Mouse (Mus musculus): ENCODE data around the gene Commd7. TPM values are rescaled to one million over a fixed set of nuclear protein-coding genes. Genes with fewer than 3 reads are reported as not detected.

Gene Commd7
- polyA plus RNA-seq, 1 experiment: 22.0 TPM

DNA sequence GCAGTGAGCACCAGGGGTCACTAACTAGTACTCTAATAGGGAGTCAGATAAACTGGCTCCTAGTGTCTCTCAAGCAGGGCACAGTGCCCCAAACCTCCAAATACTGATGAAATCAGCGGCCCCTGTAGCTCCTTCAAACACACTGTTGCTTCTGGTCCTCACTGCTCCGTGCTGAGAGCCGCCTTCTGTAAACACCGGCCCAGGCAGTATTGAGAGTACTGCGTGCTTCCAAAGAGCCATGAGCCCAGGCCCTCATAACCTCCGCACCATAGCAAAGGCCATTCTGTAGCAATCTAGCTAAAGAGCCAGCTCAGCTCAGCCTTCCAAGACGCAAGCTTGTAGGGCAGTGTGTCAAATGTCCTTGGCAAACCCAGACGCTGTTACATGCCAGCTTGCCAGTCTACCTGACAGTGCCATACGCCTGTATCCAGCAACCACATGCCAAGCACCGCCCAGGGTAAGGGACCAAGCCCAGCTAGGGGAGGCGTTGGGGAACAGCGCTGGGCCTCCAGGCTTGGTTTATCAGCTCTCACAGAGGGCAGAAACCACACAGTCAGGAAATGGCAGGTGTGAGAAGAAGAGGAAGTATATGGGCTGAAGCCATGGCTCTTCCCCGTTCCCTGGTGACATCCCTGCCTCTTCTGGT is 24.6 kb downstream of the Commd7 start:
- Histone ChIP-seq H3K27ac (ENCODE audit: control insufficient read depth, insufficient read depth, low read length) (peak overlapping the region; percentile 24; the same call in 1 of the 2 replicates), H3K36me3 (ENCODE audit: control insufficient read depth, insufficient read depth, low read length) (no peaks in the 10 kb centered on the region), H3K4me1 (replicated peaks; ENCODE audit: control insufficient read depth, insufficient read depth, low read length) (peaks cover 19% of the 10 kb centered on the region), H3K4me3 (ENCODE audit: control insufficient read depth, insufficient read depth, low read length) (no peak overlapping the region), H3K27me3 (ENCODE audit: control insufficient read depth, insufficient read depth, low read length) (no peaks in the 10 kb centered on the region)
- no peak for TF ChIP-seq CTCF (IDR thresholded peaks at IDR 0.05; ENCODE audit: borderline replicate concordance, control insufficient read depth, extremely low read depth, insufficient read depth, low read length, poor library complexity)
- TF ChIP-seq POLR2A (IDR thresholded peaks at IDR 0.05; ENCODE audit: control insufficient read depth, extremely low read depth, insufficient read depth, low read length, poor library complexity): no peak
- DNase-seq: peak; percentile 36
- WGBS: 14% methylated on average over 13 of the region's 13 CpGs

DNA sequence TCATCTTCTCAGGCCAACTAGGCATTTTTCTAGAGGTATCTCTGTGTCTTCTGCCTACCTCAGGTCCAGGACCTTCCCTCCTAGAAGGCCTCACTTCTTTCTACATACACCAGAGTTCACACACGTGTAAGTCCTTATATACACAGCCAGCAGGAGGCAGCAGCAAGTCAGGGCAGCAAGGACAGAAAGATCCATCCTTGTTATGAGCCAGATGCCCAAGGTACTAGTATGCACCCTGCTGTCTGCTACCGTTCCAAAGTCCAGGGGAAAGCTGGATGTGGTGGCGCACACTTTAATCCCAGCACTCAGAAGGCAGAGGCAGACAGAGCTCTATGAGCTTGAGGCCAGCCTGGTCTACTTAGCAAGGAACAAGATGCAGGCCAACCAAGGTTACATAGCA is 26.2 kb downstream of the Commd7 start:
- TF ChIP-seq CTCF (IDR thresholded peaks at IDR 0.05; ENCODE audit: borderline replicate concordance, control insufficient read depth, extremely low read depth, insufficient read depth, low read length, poor library complexity): no peak
- no peak for TF ChIP-seq POLR2A (IDR thresholded peaks at IDR 0.05; ENCODE audit: control insufficient read depth, extremely low read depth, insufficient read depth, low read length, poor library complexity)
- no peak overlapping the region for H3K4me3 ChIP-seq (ENCODE audit: control insufficient read depth, insufficient read depth, low read length)
- WGBS: 80% methylated on average over 3 of the region's 3 CpGs
- no peaks in the 10 kb centered on the region for H3K36me3 ChIP-seq (ENCODE audit: control insufficient read depth, insufficient read depth, low read length)
- peak; percentile 55 for DNase-seq
- peaks cover 19% of the 10 kb centered on the region for H3K4me1 ChIP-seq (replicated peaks; ENCODE audit: control insufficient read depth, insufficient read depth, low read length)
- no peaks in the 10 kb centered on the region for H3K27me3 ChIP-seq (ENCODE audit: control insufficient read depth, insufficient read depth, low read length)
- H3K27ac ChIP-seq (ENCODE audit: control insufficient read depth, insufficient read depth, low read length): no peak overlapping the region

DNA sequence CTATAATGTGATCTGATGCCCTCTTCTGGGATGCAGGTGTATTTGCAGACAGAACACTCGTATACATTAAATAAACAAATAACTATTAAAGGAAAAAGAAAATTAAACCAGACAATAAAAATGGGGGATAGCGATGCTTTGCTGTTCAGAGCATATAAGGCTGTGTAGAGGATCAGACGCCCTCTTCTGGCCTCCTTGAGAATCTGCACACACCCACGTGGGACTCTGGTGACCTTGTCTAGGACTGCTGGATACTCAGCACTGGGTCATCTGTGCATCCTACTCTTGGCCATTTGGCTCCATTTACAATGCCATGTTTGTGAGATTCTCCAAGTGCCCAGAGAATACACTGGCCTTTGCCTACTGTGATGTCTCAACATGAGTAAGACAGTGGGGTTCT is 28.9 kb downstream of the Commd7 start:
- Histone ChIP-seq H3K27me3 (ENCODE audit: control insufficient read depth, insufficient read depth, low read length) (no peaks in the 10 kb centered on the region), H3K36me3 (ENCODE audit: control insufficient read depth, insufficient read depth, low read length) (no peaks in the 10 kb centered on the region), H3K4me3 (ENCODE audit: control insufficient read depth, insufficient read depth, low read length) (no peak overlapping the region), H3K4me1 (replicated peaks; ENCODE audit: control insufficient read depth, insufficient read depth, low read length) (peaks cover 13% of the 10 kb centered on the region), H3K27ac (ENCODE audit: control insufficient read depth, insufficient read depth, low read length) (no peak overlapping the region)
- no peak for TF ChIP-seq CTCF (IDR thresholded peaks at IDR 0.05; ENCODE audit: borderline replicate concordance, control insufficient read depth, extremely low read depth, insufficient read depth, low read length, poor library complexity)
- TF ChIP-seq POLR2A (IDR thresholded peaks at IDR 0.05; ENCODE audit: control insufficient read depth, extremely low read depth, insufficient read depth, low read length, poor library complexity): no peak
- 72% methylated on average over 4 of the region's 4 CpGs for WGBS
- no peak for DNase-seq

DNA sequence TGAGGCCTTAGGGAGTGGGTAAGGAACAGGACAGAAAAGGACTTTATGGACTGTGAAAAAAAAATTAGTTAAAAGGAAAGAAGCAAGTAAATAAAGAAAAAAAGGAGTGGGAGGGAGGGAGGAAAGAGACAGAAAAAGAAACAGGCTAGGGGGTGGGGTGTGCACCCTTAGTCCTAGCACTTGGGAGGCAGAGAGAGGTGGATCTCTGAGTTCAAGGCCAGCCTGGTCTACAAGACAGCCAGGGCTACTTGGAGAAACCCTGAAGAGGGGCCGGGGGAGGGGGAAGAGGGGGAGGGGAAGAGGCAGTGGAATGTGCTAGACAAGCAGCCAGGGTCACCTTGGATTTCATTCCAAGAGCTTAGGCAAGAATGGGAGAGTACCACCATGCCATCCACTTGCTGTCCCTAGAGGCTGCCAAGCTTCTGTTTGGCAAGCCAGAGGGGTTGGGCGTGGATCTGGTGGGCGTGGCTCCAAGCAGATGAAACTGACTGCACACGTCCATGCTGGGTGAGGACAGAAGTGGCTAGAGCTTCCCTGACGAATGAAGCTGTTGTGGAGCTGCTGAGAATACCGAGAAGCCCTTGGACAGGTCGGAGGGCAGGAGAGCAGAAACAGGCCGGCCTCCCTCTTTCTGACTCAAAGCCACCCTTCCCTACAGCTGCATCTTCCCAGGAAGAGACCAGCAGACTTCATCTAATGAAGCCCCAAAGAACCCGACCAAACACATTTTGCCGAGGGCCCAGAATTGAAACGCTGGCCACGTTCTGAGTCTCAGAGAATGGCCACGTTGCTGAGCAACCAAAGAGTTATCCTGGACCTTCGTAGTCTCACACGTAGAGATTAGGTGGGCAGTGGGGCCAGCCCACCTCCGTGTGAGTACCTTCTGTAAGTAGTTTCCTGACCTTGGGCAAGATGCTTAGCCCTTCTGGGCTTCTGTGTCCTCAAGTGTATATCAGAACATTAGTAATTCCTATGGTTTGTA is 31.6 kb downstream of the Commd7 start:
- no peaks in the 10 kb centered on the region for H3K27me3 ChIP-seq (ENCODE audit: control insufficient read depth, insufficient read depth, low read length)
- 84% methylated on average over 16 of the region's 16 CpGs for WGBS
- no peaks in the 10 kb centered on the region for H3K4me1 ChIP-seq (replicated peaks; ENCODE audit: control insufficient read depth, insufficient read depth, low read length)
- no peak for DNase-seq
- no peak overlapping the region for H3K27ac ChIP-seq (ENCODE audit: control insufficient read depth, insufficient read depth, low read length)
- H3K4me3 ChIP-seq (ENCODE audit: control insufficient read depth, insufficient read depth, low read length): no peak overlapping the region
- TF ChIP-seq CTCF (IDR thresholded peaks at IDR 0.05; ENCODE audit: borderline replicate concordance, control insufficient read depth, extremely low read depth, insufficient read depth, low read length, poor library complexity) (no peak), POLR2A (IDR thresholded peaks at IDR 0.05; ENCODE audit: control insufficient read depth, extremely low read depth, insufficient read depth, low read length, poor library complexity) (no peak)
- no peaks in the 10 kb centered on the region for H3K36me3 ChIP-seq (ENCODE audit: control insufficient read depth, insufficient read depth, low read length)

DNA sequence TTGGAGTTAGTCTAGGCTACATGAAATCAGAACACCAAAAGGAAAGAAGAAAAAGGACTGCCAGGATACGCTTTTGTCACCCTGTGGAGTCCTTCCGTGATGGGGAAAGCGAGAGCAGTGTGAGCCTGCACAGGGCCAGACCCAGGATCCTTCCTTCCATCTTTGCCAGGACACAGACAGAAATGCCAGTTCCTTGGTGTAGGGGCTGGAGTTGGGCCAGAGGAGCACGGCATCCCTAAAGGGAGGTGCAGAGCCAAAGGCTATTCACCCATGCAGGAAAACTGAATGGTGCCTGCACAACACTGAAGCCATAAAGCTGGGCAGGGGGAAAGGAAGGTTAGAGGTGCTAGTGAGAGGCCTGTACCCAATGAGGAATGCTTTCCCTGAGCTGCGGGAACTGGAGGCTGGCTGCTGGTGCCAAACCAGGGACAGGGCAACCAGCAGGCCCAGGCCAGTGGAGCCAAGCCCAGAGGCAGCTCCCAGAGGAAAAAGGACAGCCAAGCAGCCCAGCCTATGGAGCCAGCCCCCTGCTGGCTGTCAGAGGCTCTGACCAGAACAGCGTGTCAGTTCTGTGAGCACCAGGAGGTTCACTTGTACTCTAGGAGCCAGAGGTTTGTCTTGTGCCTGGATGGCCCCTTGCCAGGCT is 32.4 kb downstream of the Commd7 start:
- H3K27ac ChIP-seq (ENCODE audit: control insufficient read depth, insufficient read depth, low read length): no peak overlapping the region
- H3K4me3 ChIP-seq (ENCODE audit: control insufficient read depth, insufficient read depth, low read length): no peak overlapping the region
- WGBS: 84% methylated on average over 6 of the region's 6 CpGs
- H3K27me3 ChIP-seq (ENCODE audit: control insufficient read depth, insufficient read depth, low read length): no peaks in the 10 kb centered on the region
- H3K4me1 ChIP-seq (replicated peaks; ENCODE audit: control insufficient read depth, insufficient read depth, low read length): no peaks in the 10 kb centered on the region
- no peak for DNase-seq
- H3K36me3 ChIP-seq (ENCODE audit: control insufficient read depth, insufficient read depth, low read length): no peaks in the 10 kb centered on the region
- no peak for TF ChIP-seq POLR2A (IDR thresholded peaks at IDR 0.05; ENCODE audit: control insufficient read depth, extremely low read depth, insufficient read depth, low read length, poor library complexity)

DNA sequence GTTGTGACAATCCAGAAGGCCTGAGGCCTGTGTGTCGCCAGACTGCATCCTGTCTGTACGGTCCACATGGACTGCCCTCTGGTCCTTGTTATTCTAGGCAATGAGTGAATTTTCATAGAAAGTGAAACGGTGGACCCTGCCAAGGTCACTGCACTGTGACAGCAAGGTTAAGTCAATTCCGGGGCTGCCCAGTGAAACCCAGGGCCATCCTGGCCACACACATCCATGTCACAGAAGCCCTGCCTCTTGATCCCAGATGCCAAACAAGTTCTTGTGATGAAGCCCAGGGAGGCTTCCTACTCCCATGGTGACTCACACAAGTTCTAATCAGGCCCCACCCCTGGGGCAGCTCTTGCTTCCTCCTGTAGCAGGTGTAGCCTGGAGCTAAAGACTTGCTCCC is 35.0 kb downstream of the Commd7 start:
- WGBS: 91% methylated on average over 4 of the region's 4 CpGs
- H3K4me3 ChIP-seq (ENCODE audit: control insufficient read depth, insufficient read depth, low read length): no peak overlapping the region
- DNase-seq: no peak
- no peaks in the 10 kb centered on the region for H3K36me3 ChIP-seq (ENCODE audit: control insufficient read depth, insufficient read depth, low read length)
- TF ChIP-seq POLR2A (IDR thresholded peaks at IDR 0.05; ENCODE audit: control insufficient read depth, extremely low read depth, insufficient read depth, low read length, poor library complexity) (no peak), CTCF (IDR thresholded peaks at IDR 0.05; ENCODE audit: borderline replicate concordance, control insufficient read depth, extremely low read depth, insufficient read depth, low read length, poor library complexity) (no peak)
- no peaks in the 10 kb centered on the region for H3K4me1 ChIP-seq (replicated peaks; ENCODE audit: control insufficient read depth, insufficient read depth, low read length)
- no peaks in the 10 kb centered on the region for H3K27me3 ChIP-seq (ENCODE audit: control insufficient read depth, insufficient read depth, low read length)
- no peak overlapping the region for H3K27ac ChIP-seq (ENCODE audit: control insufficient read depth, insufficient read depth, low read length)
